Mouse (Mus musculus) layer of hippocampus, adult 9-10 months (tissue): Measurements from ENCODE around the gene Gm6993.

Experiments
- DNase-seq: peaks from one replicate; pipeline ENCODE4 v3.0.0; 2022; ENCODE audit warnings: low spot score

The Gm6993 gene

DNA sequence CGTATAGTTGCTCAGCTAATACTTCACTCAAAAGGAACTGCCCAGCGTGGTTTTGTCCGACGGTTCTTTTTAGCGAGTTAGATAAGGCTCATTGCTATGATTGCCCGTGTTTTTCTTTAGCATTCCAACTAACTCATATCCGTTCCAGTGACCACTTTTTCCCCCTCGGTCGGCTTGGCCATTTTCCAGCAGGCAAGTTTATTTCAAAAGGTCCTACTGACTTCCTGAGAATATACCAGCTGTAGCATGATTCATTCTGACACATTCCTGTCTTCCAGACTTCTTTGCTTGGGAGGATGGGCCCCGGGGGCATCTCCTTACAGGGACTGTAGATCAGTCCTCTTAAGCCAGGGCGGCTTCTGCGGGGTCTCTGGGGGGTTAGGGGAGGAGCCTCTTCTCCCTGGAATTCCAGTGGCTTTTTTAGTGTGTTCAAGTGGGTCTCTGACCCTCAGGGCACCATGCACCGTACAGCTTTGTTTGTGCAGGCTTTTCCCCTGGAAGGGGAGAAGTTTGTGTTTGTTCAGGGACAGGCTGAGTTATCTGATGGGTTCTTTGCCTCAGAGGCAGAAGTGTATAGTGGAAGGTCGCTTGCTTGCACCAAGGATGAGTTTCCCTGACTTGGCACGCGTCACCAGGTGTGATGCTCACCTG lies 30.9 kb downstream of the Gm6993 start:
- no peak for DNase-seq

DNA sequence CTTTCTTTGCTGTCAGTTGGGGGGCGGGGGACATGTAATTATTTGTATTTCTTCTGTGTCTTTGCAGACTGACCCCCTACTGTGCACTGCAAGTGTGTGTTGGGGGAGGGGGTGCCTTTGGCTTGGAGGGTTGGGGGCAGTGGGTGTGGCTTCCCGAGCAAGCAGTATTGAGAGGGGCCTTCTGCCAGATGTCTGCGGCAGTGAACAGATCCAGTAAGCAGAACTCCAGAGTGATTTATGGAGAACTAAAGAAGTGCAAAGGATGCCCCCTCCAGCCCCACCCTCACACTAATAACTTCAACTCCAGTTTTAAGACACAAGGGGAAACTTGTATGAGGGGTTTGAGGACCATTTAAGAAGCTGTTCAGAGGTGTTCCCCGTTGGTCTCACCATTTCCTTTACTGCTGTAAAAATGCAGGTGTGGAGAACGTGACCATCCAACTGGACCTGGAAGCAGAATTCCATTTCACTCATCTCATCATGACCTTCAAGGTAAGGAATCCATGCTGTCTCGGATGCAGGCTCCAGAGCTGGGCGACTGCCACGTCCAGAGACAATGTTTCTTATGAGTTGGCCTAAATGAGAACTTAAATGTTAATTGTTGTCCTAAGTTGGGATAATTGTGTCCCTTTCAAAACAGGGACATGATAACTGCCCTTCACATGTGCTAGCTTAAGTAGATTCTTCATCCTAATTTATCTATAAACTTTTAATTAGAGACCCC lies 31.6 kb downstream of the Gm6993 start:
- DNase-seq: no peak

DNA sequence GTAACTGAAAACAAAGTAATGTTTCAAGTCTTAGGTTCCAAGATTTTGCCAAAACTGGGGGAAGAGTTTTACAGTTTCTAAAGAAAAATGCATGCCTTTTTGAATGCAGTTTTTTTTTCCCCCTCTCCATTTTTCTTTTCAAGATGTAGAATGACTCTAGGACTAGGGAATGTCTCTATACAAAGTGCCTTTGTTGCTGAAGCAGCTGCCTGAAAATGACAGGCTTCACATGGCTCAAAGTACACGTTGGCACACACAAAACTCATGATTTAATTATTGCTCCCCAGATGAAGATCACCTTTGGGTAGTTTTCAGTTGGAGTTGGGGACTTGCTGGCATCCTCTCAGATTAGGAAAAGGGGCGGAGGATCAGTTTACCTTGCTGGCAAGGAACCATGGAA lies 32.3 kb downstream of the Gm6993 start:
- no peak for DNase-seq

DNA sequence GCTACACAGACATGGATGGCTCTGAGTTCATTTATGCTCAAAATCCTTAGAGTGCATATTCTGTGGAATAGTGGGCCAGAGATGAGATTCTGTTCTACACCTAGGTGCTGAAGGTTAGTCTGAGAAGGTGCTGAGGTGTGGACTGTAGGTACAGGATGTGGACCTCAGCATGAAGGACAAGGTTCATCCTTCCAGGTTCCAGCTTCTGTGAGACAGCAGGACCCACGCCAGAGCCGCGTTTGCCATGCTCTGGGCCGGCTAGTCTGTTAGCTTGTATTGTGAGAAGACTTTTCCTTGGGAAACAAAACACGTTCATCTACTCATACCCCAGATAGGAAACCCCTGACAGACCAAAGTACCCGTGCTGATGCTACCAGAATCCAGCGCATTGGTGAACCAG lies 33.1 kb downstream of the Gm6993 start:
- DNase-seq: no peak

DNA sequence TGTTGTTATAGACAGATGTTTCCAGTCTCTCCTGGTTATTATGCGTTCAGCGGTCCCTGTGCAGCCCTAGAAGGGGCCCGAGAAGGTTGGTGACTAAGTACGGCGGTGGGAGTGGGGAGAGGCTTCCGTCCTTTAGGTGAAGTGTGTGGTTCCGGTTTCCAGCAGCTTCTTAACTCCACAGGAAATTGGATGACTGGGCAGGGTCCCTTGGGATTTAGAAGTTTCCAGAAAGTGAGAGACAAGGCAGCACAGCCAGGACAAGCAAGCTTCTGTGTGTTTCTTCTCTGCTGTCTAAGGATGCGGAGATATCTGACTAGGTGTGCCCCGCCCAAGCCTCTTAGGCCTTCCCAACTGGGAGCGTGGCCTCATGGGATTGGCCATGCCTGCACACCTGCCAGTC lies 34.8 kb downstream of the Gm6993 start:
- DNase-seq: no peak

DNA sequence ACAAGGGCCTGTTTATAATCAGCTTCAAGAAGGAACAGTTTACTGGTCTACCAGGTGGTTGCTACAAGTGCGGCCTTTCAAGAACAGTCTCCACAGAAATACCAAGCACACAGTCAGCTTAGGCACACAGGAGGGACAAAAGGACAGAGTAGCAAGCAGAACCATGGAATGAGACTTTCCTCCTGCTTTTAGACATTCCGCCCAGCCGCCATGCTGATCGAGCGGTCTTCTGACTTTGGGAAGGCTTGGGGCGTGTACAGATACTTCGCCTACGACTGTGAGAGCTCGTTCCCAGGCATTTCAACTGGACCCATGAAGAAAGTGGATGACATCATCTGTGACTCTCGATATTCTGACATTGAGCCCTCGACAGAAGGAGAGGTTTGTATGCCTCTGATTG lies 37.7 kb downstream of the Gm6993 start:
- DNase-seq: no peak

DNA sequence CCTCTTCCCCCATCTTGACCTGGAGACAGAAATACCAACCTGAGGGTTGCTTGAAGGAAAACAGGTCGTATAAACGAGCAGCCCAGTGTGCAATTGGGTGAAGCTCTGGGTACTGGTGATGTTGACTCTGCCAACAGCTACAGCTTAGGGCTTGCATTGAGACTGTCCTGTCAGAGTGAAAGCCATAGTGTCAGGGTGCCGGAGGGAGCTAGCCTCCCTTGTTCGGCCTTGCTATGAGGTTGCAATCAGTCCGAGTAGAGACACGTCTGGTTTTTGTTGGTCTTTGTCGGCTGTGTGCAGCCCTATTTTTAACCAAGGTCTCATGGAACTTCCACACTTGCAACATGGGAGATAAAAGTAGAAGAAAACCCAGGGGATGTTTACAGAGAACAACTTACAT lies 39.7 kb downstream of the Gm6993 start:
- DNase-seq: no peak

DNA sequence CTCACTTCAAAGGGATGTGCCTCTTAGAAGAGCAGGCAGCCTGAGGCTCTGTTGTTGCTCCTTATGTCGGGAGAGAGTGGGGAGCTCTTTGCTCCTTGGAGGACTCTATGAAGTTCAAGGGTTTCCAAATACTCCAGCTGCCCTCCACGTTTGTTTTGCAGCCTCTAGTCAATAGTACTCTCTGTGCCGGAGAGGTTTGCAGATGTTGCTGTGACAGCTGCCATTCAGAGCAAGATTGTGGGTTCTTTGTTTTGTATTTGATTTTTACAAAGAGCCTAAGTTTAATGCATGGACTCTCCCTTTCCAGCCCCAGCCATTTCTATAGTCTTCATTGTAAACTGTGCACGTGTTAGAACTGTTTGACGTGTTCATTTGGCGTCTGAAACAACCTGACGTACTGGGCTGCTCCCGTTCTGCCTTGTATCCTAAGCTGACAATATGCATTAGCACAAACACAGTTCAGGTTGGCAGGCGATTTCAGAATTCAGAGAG lies 40.6 kb downstream of the Gm6993 start:
- no peak for DNase-seq

DNA sequence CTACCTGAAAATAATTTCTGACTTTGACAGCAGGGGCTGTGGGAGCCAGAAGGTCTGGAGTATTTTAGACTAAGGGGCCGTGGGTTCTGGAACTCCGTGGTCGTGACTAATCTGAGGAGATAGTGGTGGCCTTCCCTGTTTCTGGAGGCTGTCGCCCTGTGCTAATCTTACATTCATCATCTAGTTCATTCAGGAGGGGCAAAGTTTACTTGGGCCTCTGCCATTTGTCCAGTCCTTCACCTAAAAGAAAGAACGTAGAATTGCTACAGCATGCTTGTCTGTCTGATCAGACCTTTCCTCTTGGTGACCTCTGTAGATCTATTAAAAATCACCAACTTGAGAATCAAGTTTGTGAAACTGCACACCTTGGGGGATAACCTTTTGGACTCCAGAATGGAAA lies 41.7 kb downstream of the Gm6993 start:
- DNase-seq: no peak

DNA sequence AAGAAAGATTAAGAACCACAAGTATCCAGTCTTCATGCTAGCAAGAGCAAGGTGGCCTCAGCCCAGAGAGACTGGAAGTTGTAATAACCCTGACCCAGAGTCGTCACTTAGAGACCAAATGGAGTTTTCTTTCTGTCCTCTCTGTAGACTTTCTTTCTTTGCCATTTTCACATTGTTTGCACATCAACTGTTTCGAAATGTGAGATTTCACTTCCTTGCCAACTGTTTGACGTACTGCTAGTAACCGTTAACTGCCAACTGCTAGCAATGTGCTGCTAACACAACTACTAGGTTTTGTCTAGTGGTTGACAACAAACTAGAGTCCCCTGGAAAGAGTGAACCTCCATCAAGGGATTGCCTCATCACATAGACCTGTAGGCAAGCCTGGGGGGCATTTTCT lies 42.6 kb downstream of the Gm6993 start:
- DNase-seq: no peak

DNA sequence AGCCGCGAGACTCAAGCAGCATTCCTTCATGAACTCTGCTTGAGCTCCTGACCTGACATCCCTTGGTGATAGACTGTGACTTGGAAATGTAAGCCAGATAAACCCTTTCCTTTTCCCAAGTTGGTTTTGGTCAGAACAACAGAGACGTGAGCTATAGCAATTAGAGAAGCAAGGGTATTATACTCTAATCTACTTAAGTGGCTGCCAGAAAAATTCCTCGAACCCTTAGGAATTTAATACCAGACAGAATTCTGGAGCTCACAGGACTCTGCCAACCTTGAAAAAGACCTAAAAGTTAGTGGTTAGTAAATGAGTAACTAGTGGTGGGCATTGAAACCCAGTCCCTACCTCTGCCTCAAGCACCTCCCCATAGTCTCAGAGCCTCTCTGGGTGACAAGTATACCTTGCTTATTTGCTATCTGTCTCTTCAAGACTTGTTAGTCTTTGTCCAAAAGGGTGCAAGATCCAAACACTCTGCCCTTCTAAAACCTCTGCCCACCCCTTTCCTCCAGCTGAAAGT lies 43.1 kb downstream of the Gm6993 start:
- DNase-seq: no peak

DNA sequence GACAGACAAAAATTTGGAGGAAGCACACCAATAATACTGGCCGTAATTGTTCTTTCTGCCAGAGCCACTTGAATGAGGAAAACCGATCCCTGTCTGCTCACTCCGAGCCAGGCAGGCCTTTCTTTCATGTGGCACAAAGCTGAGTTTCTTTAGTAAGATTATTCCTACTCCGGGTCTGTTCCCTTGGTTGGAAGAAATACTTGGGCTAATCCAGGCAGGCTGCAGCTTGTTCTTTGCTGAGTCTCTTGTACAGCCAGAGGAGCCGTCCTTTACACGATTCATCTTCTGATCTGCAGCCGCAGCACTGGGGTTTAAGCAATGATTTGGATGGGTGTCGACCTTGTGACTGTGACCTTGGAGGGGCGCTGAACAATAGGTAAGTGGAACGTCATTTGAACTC lies 48.5 kb downstream of the Gm6993 start:
- no peak for DNase-seq
